Mouse (Mus musculus) cerebellum, adult (tissue): Measurements from ENCODE around the gene Cytip.

Experiments
- ATAC-seq: cut with Nextera tagmentation; 2 replicates; pipeline ENCODE4 v1.9.2; 2017; ENCODE audit warnings: mild to moderate bottlenecking, moderate library complexity, mixed read lengths; ENCODE audit not compliant: insufficient number of reproducible peaks, low FRiP score, low TSS enrichment

Cytip gene

DNA sequence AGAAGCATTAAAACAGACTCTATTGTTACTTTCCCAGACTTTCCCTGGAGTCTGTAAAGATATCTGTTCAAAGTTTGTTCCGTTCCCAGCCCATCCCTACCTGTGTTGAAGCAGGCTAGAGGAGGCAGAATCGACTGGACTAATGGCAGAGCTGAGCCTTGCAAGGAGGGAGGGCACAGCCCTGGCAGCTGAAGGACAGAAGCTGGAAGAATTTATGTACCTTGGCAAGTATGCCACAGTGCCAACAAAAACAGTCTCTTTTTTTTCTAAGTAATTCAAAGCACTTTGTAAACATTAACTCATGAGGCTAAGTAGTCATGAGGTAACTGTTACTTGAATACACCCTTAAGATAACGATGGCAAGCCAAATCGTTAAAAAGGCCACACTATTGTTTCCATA lies at the start of gene Cytip:
TSS of gene Cytip (minus strand) at position 187 of the 400 bp plus-strand sequence.
- no peak for ATAC-seq

DNA sequence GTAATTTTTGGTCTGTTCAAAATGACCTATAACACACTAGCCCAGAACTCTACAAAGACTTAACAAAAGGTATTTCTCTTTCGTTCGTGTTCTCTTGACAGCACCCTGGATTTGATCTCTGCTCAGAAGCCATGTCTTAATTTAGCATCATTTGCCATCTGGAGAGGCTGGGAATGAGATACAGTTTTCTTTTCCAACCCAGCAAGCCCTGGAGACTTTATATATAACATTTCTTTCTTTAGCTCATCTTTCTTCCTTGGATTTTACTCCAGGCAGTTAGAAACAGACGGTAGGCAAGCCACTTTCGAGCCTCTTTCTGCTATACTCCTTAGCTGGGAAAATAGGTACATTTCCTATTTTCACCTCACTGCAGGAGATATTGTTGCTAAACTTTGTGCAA lies 45.3 kb upstream of the Cytip start:
- ATAC-seq: peak; percentile 52

DNA sequence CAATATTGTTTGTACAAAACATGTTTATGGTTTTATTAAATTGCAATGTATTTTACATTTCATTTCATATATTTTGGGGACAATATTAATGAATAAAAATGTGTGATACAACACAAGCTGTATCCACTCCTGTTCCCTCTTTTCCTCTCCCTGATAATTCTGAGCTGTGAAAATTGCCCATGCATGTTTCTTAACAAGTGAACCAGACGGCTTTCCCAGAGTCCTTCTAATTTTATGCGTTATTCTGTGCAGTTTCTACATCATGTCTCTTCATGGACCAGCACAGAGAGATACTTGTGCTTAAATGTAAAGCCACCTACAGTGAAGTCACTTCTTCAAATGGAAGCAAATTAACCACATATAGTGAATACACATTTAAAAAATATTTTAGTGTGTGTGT lies 42.2 kb upstream of the Cytip start:
- ATAC-seq: no peak

DNA sequence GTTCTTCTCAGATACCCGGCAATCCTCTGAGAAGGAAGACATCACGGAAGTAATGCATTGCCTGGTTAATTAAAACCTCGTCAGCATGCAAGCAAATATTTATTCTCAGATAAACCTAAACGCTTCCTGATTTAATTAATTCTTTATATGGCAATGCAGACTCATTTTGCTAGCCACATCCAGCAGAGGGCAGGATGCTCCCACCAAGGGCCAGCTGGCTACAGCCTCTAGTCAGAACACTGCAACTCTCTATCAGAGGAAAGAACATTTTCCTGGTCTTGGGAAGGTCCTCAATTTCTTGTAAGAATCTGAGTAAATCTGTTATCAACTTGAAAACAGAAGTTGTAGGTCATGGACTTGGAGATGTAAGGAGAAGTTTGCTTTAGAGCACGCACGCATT lies 4.1 kb upstream of the Cytip start:
- ATAC-seq: peak; percentile 89

DNA sequence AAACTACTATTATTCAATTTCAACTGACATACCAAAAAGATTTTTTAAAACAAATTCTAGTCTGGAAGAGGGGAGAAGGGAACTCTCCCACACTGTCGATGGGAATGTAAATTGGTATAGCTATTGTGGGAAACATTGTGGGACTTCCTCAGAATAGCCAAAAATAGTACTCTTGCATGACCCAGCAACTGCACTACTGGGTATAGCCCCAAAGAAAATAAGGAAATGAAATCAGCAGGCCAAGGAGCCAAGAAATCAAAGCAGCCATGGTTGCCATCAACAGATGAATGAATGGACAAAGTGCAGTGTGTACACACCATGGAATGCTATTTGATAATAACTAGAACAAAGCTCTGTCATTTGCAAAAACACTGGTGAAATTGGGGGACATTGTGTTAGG lies 1.5 kb upstream of the Cytip start:
- ATAC-seq: no peak

DNA sequence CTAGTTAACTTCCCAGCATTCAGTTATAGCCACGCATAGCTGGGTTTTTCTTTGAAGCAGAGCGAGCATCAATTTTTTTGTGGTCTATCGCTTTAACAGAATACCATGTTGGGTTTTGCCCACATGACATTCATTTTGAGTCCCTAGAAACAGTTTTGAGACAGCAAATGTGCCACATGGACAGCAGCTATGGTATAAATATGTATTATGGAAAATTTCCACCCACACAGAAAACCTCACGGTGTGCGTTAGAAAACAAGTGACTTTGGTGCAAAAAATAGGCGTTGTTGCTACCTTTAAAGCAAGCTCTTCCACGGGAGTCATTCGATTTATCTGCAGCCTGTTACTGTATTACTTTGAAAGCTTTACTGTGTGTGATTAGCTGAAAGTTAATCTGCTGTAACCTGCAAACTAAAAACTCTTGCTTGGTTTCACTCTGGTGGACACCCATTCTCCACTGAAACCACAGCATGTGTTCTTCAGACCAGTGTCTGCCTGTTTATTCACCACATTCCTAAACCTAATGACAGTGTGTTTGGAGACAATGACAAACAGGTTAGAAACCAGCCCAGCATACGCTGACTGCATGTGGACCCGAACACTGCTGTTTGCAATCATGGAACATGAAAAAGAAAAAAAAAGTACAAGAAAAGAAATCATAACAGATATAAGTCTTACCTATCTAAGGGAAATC lies 763 bp downstream of the Cytip start:
- no peak for ATAC-seq

DNA sequence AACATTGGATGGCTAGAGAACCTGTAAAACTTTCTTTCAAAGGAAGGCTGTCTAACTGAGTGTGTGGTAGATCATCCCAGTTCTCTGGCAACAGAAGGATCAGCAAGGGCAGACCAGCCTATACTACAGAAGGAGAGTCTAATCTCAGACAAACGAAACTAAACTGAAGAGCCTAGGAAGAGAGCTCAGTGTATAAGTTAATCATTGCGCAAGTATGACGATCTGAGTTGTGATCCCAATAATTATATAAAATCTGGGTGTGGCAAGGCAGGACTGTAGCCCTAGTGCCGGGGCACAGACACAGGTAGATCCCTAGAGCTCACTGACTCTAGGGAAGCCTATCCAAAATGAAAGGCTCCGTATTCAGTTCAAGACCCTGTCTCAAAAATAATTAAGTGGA lies 3.2 kb downstream of the Cytip start:
- ATAC-seq: no peak

DNA sequence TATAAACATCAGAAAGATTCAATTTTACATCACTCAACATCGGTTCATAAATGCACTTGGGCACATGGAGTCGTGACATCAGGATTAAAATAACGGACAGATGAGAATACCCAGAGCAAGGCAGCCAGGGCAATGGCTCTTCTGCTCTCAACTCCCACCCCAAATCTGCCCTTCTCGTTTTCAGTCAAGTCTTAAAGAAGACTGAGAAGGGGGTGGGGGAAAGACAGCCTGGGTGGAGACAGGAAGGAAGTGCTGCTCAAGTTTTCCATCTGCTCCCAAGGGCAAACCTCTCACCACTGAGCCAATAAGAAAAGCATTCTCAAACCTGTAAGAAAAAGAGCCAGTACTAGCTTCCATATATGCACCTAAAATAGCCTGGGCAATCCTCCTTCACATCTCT lies 5.8 kb downstream of the Cytip start:
- no peak for ATAC-seq

DNA sequence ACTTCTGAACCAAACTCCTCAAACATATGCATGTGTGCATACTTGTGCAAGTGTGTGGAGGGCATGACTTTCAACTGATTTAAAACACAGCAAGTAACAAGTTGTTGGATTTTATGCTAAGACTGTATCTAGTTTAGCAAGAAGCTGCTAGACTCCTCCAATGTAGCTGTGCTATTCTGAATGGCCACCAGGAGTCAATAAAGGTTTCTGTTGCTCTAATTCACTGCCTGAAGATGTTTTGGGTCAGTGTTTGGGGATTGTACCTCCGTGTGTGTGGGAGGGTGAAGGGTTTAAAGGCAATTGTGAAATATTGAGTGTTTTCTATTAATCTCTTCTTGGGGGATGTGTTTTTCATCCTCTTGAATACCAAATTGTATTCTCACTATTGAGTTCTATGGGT lies 6.4 kb downstream of the Cytip start:
- ATAC-seq: no peak

DNA sequence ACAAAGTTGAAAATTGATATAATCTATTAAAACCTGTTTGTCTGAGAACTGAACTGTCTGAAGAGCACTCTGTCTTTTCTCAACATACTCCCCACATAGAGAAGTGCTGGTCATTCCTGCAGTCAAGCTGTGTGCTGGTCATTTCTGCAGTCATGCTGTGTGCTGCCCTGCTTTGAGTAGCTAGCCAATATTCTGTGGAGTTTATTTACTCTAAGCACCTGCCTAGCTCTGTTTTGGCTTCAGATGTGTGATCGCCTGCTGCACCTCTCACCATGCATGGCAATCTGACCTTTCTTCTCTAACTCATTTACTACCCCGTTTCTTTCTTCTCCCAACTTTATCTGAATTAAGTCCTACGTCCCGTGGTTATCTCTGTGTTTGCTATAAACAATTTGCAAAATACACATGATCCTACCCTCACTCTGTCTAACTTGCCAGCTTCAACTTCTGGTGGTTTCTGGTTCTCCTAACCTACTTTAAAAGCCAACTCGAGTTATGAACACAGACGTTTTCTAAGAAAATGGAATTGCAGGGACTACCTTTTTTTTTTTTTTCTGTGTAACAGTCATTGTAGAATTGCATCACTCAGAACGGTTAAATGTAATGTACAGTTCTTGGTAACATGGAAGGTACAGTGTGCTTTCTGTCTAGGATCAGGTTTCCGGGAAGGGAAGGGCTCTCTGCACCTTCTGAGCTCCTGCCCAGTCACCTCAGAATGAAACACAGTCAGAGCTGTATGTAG lies 7.9 kb downstream of the Cytip start:
- peak; percentile 69 for ATAC-seq

DNA sequence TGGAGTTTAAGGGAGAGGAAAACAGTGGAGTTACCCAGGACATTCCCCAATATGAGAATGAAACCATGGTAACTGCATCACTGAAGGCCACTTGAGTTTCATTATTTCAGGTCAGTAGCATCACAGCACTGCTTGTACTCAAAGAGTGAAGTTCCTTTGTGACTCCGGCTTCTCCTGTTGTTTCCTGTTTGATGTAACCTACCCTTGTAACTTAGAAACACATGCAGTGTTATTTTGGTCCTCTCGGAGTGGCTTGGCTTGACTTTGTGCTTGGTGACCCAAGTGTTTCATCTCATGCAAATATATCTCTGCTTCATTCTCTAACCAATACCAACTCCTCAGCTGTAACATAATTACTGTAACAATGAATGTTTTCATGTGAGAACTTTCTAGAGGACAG lies 11.1 kb downstream of the Cytip start:
- ATAC-seq: no peak

DNA sequence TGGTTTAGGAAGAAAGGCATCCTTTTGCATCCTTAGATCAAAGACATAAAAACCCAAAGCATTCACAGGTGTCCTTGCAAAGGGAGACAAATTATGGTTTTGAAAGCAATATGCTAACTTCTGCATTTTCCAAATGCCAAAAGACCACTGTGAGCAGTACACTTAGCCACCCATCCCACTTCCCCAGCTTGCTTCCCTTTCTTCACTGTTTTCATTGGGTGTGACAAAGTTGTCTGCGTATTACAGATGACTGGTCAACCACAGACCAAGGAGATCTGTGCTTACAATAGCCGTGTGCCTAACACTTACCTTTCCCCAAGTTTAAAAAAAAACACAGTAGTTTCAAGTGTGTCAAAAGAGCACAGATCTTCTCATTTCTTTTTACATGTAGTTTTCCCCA lies 11.7 kb downstream of the Cytip start:
- no peak for ATAC-seq

DNA sequence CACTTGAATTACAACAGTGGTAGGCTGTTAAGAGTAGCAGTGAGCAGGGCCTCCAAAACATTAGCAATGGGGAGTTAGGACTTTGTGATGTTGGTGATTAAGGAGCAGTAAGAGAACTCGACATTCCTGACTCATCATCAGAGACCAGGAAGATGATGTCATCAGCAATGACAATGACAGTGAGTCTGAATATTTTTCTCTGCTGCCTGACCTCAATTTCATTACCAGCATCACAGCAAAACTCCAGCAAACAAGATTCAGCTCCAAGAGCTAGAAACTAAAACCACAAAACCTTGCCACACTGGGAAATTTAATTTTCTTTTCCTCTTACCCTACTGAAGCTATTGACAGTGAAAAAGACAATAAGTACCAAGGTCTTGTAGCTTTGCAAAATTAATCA lies 14.6 kb downstream of the Cytip start:
- no peak for ATAC-seq

DNA sequence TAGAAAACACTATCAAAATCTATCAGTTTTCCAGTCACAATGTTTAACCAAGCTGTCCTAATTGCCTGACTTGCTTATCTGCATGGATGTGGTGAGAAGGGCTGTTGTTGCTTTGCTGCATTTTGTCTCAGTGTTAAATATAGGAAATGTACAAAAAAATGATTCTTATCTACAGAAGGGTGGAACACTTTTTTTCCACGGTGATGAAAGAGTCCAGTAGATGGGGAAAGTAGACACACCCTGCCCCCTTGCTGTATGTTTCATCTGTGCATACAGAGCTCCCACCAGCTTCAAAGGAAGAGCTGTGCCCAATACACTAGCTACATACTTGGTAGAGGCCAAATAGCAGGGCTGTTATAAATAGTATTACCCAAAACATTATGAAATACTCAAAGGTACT lies 16.3 kb downstream of the Cytip start:
- ATAC-seq: no peak

DNA sequence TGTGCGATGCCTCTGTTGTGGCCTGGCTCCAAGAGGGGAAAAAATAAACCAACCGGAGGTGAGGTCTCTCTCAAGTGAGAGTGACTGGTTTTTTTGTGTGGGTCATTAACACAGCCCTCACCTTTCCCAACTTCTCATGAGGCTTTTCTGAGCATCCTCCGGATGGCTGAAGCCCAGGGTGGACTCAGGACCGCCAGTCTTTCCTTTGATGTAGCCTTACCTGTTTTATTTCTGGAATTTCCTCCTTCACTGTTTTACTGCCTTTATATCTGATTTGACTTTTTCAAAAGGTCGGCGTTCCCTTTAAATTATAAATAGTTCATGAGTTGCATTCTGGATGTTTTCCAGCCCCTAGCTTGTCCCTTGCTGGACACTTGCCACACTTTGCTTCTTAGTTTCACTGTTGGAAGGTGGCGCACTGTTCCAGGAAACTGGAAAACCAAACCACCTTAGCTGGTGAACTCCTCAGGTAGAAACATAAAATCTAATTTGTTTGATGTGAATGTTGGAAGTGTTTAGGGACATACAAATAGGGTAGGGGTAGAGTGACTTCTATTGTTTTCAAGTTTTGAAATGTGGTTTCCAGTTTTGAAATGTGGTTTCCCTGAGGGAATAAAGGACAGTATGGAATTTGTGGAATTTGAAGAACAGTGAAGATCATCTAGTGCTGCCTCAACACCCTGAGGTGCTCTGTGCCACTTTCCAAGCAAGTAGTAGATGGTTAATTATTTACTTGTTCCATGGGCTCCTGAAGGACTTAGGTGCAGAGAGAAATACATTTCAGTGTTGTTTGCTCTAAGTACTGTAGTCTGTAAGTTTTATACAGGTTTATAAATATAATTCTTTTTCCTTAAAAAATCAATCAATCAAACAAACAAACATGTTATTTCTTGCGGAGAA lies 19.7 kb downstream of the Cytip start:
- 0 out of 2 replicates have a peak, but pooled peaks have one; percentile 16 for ATAC-seq

DNA sequence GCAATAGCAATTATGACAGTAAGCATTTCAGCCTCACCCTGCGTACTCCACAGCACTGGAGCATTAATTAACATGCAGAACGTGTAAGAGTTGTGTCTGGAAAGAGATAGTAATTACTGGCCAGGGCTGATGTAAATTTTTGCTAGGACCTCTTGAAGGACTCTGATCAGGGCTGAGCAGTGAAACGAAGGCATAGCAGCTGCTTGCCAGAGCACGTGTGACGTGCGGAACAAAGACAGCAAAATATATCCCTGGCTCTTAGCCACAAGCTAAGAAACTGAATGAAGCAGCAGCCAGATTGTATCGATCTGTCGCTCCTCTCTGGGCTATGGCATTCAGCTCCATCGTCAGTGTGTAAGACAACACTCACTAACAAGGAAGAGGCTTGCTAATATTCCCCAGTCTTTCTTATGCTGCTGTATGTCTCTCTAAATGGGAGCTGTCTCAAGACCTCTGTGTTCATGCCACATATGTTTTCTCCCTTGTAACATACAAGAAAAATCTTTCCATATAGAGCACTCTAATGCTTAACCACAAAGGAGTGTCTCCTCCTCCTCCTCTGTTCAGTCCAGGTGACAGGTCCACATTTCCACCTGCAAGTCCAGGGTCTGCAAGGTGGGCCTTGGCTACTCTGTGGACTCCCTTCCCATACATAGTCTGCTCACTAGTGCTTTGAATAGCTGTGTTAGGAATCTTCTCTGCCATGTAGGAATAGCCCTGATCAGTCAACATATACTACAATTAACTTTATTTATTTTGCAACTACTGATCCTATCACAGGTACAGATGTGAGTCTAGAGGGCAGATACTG lies 20.7 kb downstream of the Cytip start:
- peak; percentile 36; the same call in 1 of the 2 replicates for ATAC-seq

DNA sequence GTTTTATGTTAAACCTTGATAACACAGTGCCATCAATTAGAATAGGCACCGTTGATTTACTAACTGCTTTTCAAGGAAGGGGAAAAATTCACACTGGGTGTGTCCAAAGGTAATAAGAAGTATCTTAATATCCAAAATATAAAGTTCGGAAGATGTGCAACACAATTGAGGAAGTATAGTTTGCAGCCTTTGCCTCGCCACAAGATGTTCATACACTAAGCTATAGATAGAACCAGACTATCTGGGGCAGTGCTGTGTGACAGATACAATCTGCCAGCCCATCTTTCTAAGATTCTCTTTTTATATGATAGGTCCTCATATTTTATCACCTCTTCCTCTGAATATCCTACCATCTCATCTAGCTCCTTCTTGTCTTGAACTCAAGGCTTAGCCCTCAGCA lies 22.4 kb downstream of the Cytip start:
- no peak for ATAC-seq

DNA sequence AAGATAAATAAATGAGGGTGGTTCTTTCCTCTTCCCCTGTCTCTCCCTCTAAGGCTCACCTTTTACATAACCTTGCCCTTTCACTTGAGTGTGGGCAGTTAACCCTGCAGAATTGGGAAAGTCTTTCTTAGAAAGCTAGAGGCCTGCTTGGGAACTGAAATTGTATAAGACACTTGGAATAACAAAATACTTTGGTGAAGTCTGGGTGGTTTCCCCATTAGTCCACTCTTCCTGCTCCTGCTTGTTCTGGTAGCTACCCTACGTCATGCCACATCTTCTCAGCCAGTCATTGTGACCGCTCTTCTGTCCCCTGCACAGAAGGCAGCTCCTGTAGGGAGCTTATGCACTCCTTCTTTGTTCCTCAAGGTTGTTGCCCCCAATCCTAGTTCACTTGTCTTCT lies 26.2 kb downstream of the Cytip start:
- no peak for ATAC-seq

DNA sequence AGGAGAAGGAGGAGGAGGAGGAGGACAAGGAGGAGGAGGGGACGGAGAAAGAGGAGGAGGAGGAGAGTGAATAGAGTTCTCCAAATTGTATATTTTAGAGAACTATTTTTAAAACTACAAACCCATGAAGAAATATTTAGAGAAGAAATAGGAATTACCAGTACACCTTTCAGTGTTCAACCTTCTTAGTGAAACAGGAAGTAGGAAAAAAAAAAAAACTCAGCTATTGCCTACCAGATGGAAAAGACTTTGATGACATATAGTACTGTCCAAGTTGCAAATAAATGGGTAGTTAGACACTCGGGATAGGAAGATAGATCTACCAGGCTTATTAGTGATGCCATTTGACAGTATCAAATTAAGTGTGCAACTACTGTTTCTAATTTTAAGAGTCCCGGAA lies 27.7 kb downstream of the Cytip start:
- ATAC-seq: no peak

DNA sequence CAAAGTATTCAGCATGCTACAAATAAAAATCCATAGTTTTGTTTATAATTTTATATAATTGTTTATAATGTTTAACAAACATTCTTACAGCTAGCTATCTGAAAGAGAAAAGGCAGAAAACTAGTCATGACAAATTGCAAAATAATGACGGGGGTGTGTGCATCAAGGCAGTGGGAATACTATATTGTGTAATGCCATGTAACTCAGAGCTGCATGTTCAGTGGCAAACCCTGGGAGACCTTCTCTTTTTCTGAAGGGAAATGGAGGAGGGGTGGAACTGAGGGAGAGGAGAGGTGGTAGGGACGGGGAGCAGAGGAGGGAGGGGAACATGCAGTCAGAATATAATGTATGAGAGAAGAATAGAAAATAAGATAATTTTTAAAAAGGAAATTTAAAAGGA lies 28.6 kb downstream of the Cytip start:
- ATAC-seq: no peak
